Mouse (Mus musculus): ENCODE measurements around the gene Gtf2f2. TPM values are rescaled to one million over a fixed set of nuclear protein-coding genes. Genes with fewer than 3 reads are reported as not detected.

Gene Gtf2f2
- polyA plus RNA-seq, 1 experiment from 2014 or later: 21.4 TPM

DNA sequence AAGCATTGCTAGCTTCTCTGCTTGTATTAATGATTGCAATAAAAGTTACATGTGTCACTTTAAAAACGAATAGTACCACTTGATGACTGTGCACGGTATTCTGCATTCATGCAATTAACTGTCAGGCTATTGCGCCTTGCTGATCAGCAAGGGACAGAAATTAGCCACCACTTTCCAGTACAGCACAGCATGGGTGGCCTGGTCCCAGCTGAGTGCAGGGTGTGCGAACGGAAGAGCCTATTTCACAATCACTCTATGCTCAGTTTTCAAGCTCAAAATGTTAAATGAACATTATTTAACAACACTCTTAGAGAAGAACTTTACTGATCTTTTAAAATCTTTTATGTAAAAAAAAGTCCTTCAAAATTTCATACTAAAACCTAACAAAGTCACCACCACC lies 46.7 kb downstream of the Gtf2f2 start:
- Histone ChIP-seq H3K36me3 (ENCODE audit: insufficient read depth, low read length) (no peaks in the 10 kb centered on the region), H3K4me2 (replicated peaks; ENCODE audit: low read depth, low read length) (no peak overlapping the region), H3K9ac (replicated peaks; ENCODE audit: low read depth) (no peak overlapping the region), H3K27ac (ENCODE audit: low read length) (no peak overlapping the region), H3K9me3 (ENCODE audit: low read length) (no peaks in the 10 kb centered on the region), H3K4me1 (ENCODE audit: insufficient read depth, low read depth, low read length) (no peaks in the 10 kb centered on the region), H3K27me3 (replicated peaks; ENCODE audit: insufficient read depth, low read length) (no peaks in the 10 kb centered on the region), H3K4me3 (ENCODE audit: low read depth, low read length) (no peak overlapping the region)
- ATAC-seq: peak; percentile 63; the same call in 1 of the 2 replicates
- 48% methylated on average over 5 of the region's 5 CpGs for WGBS
- DNase-seq (ENCODE audit: low spot score): peak; percentile 52
- TF ChIP-seq EP300 (IDR thresholded peaks at IDR 0.05) (no peak), CTCF (IDR thresholded peaks at IDR 0.05) (no peak)

DNA sequence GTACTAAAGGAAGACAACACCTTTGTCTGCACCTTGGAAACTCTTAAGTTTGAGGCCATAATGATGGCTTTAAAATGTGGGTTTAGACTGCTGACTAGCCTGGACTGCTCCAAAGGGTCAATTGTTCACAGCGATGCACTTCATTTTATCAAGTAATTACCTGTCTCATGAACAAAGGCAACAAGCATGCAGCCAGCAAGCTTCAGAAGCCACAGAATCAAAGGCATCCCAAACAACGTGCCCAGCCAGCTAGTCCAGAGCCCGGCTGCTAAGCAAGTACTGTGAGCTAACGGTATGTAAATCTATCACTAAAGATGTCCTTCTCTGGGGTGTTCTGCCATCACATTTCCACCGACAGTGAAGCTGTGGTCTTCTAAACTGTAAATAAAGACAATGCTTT lies 47.5 kb downstream of the Gtf2f2 start:
- H3K36me3 ChIP-seq (ENCODE audit: insufficient read depth, low read length): no peaks in the 10 kb centered on the region
- no peak overlapping the region for H3K4me3 ChIP-seq (ENCODE audit: low read depth, low read length)
- H3K9me3 ChIP-seq (ENCODE audit: low read length): no peaks in the 10 kb centered on the region
- no peaks in the 10 kb centered on the region for H3K4me1 ChIP-seq (ENCODE audit: insufficient read depth, low read depth, low read length)
- DNase-seq (ENCODE audit: low spot score) (no peak), ATAC-seq (no peak)
- WGBS: 65% methylated on average over 5 of the region's 5 CpGs
- no peak overlapping the region for H3K4me2 ChIP-seq (replicated peaks; ENCODE audit: low read depth, low read length)
- H3K27ac ChIP-seq (ENCODE audit: low read length): no peak overlapping the region
- H3K9ac ChIP-seq (replicated peaks; ENCODE audit: low read depth): no peak overlapping the region
- H3K27me3 ChIP-seq (replicated peaks; ENCODE audit: insufficient read depth, low read length): no peaks in the 10 kb centered on the region
- TF ChIP-seq EP300 (IDR thresholded peaks at IDR 0.05): no peak

DNA sequence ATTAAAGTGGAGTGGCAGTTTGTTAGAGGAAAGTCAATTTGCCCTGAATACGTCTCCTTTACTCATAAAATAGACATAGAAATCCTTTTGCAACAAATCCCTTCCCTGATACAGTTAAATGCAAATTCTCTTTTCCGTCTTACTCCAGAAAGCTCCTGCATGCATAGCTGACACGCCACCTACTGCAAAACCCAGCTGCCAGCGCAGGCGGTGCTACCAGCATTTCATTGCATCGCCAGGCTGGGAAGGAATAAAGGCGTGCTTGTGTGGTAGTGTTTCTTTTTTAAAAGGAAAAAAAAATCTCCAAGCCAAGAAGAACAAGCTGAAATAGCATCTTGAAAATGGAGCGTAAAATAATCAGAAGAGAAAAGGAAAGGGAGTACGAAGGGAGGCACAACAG lies 48.4 kb downstream of the Gtf2f2 start:
- no peak overlapping the region for H3K27ac ChIP-seq (ENCODE audit: low read length)
- no peaks in the 10 kb centered on the region for H3K4me1 ChIP-seq (ENCODE audit: insufficient read depth, low read depth, low read length)
- H3K9ac ChIP-seq (replicated peaks; ENCODE audit: low read depth): no peak overlapping the region
- no peaks in the 10 kb centered on the region for H3K27me3 ChIP-seq (replicated peaks; ENCODE audit: insufficient read depth, low read length)
- no peaks in the 10 kb centered on the region for H3K36me3 ChIP-seq (ENCODE audit: insufficient read depth, low read length)
- TF ChIP-seq CTCF (IDR thresholded peaks at IDR 0.05) (no peak), EP300 (IDR thresholded peaks at IDR 0.05) (no peak)
- 94% methylated on average over 9 of the region's 9 CpGs for WGBS
- H3K4me2 ChIP-seq (replicated peaks; ENCODE audit: low read depth, low read length): no peak overlapping the region
- no peaks in the 10 kb centered on the region for H3K9me3 ChIP-seq (ENCODE audit: low read length)
- DNase-seq (ENCODE audit: low spot score) (no peak), ATAC-seq (no peak)
- H3K4me3 ChIP-seq (ENCODE audit: low read depth, low read length): no peak overlapping the region

DNA sequence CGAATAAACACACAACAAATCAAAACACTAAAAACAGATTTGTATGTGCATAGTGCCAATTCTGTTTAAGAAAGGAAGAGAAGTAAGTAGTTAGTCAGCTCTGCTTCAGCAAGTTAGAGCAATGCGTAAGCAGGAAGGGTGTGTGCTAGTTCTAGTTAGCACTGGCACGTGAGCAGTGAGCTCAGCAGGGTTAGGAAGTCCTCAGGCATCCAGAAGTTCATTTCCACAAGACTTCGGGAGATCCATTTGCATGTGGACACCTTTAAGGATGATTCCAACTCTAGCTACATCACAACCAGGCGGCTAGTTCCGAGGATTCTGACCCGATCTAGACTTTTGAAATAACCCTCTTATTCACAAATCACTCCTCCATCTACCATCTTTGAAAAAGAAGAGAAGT lies 55.9 kb downstream of the Gtf2f2 start, which contains the start of gene Kctd4:
Kctd4 (plus strand) TSS at position 244 of the 400 bp plus-strand sequence.
- Histone ChIP-seq H3K9ac (replicated peaks; ENCODE audit: low read depth) (no peak within 1 kb of the TSS), H3K27me3 (replicated peaks; ENCODE audit: insufficient read depth, low read length) (no peaks in the 10 kb centered on the region), H3K36me3 (ENCODE audit: insufficient read depth, low read length) (no peaks in the 10 kb centered on the region), H3K4me1 (ENCODE audit: insufficient read depth, low read depth, low read length) (no peaks in the 10 kb centered on the region), H3K4me2 (replicated peaks; ENCODE audit: low read depth, low read length) (no peak within 1 kb of the TSS), H3K9me3 (ENCODE audit: low read length) (no peaks in the 10 kb centered on the region), H3K4me3 (ENCODE audit: low read depth, low read length) (no peak within 1 kb of the TSS), H3K27ac (ENCODE audit: low read length) (no peak within 1 kb of the TSS)
- DNase-seq (ENCODE audit: low spot score) (no peak), ATAC-seq (no peak)
- 88% methylated on average over 7 of the region's 7 CpGs for WGBS
- TF ChIP-seq EP300 (IDR thresholded peaks at IDR 0.05) (no peak), CTCF (IDR thresholded peaks at IDR 0.05) (no peak)

- Histone ChIP-seq H3K9ac (replicated peaks; ENCODE audit: low read depth) (no peak overlapping the region), H3K4me3 (ENCODE audit: low read depth, low read length) (no peak overlapping the region), H3K27ac (ENCODE audit: low read length) (no peak overlapping the region), H3K27me3 (replicated peaks; ENCODE audit: insufficient read depth, low read length) (no peaks in the 10 kb centered on the region), H3K4me2 (replicated peaks; ENCODE audit: low read depth, low read length) (no peak overlapping the region), H3K36me3 (ENCODE audit: insufficient read depth, low read length) (no peaks in the 10 kb centered on the region), H3K9me3 (ENCODE audit: low read length) (no peaks in the 10 kb centered on the region), H3K4me1 (ENCODE audit: insufficient read depth, low read depth, low read length) (no peaks in the 10 kb centered on the region)
- no peak for DNase-seq (ENCODE audit: low spot score)
- no peak for ATAC-seq
- 52% methylated on average over 2 of the region's 2 CpGs for WGBS
- TF ChIP-seq EP300 (IDR thresholded peaks at IDR 0.05) (no peak), CTCF (IDR thresholded peaks at IDR 0.05) (no peak)
Observed at GRCm38 (mm10) chr14:75953011-75953410, 57.7 kb downstream of the Gtf2f2 start.

GRCm38 (mm10) chr14:75947674-75948073 lies 63.0 kb downstream of the Gtf2f2 start:
- Histone ChIP-seq H3K9me3 (ENCODE audit: low read length) (no peaks in the 10 kb centered on the region), H3K4me3 (ENCODE audit: low read depth, low read length) (no peak overlapping the region), H3K4me2 (replicated peaks; ENCODE audit: low read depth, low read length) (no peak overlapping the region), H3K4me1 (ENCODE audit: insufficient read depth, low read depth, low read length) (no peaks in the 10 kb centered on the region), H3K36me3 (ENCODE audit: insufficient read depth, low read length) (no peaks in the 10 kb centered on the region), H3K27ac (ENCODE audit: low read length) (no peak overlapping the region), H3K27me3 (replicated peaks; ENCODE audit: insufficient read depth, low read length) (no peaks in the 10 kb centered on the region), H3K9ac (replicated peaks; ENCODE audit: low read depth) (no peak overlapping the region)
- no peak for DNase-seq (ENCODE audit: low spot score)
- TF ChIP-seq CTCF (IDR thresholded peaks at IDR 0.05): no peak
- TF ChIP-seq EP300 (IDR thresholded peaks at IDR 0.05): no peak
- no peak for ATAC-seq
- WGBS: 64% methylated on average over 3 of the region's 3 CpGs

DNA sequence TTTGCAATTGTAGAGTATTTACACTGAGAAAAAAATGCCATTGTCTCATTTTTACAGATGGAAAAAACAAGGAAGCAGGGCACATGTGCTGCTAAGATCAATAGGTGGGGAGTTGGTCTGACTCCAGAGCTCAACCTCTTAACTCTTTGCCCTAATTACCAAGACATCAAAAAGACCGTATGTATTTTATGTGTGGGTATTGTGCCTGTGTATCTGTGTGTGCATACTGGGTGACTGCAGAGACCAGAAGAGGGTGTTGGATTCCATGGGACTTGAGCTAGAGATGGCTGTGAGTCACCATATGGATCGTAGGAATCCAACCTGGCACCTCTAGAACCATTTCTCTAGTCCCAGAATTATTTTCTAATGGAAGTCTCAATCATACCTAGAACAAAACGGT lies 68.3 kb downstream of the Gtf2f2 start:
- no peak for TF ChIP-seq CTCF (IDR thresholded peaks at IDR 0.05)
- no peak for TF ChIP-seq EP300 (IDR thresholded peaks at IDR 0.05)
- H3K4me2 ChIP-seq (replicated peaks; ENCODE audit: low read depth, low read length): no peak overlapping the region
- H3K9ac ChIP-seq (replicated peaks; ENCODE audit: low read depth): no peak overlapping the region
- H3K4me1 ChIP-seq (ENCODE audit: insufficient read depth, low read depth, low read length): no peaks in the 10 kb centered on the region
- WGBS: 95% methylated on average over 3 of the region's 3 CpGs
- ATAC-seq (no peak), DNase-seq (ENCODE audit: low spot score) (no peak)
- H3K9me3 ChIP-seq (ENCODE audit: low read length): no peaks in the 10 kb centered on the region
- H3K36me3 ChIP-seq (ENCODE audit: insufficient read depth, low read length): no peaks in the 10 kb centered on the region
- no peak overlapping the region for H3K4me3 ChIP-seq (ENCODE audit: low read depth, low read length)
- H3K27me3 ChIP-seq (replicated peaks; ENCODE audit: insufficient read depth, low read length): no peaks in the 10 kb centered on the region
- H3K27ac ChIP-seq (ENCODE audit: low read length): no peak overlapping the region

Measured in lung, postnatal 0 days (tissue).